Mouse (Mus musculus): Measurements from ENCODE around the gene Fam107a. TPM values are rescaled to one million over a fixed set of nuclear protein-coding genes. Genes with fewer than 3 reads are reported as not detected.
A peak's percentile ranks its signal among the peaks of the same experiment; 100 is the strongest.

Fam107a gene
- polyA plus RNA-seq, 1 experiment, result 2.1 TPM

GRCm38 (mm10) chr14:8346255-8346997 lies 28.6 kb upstream of the Fam107a start:
- TF ChIP-seq CTCF (IDR thresholded peaks at IDR 0.05; ENCODE audit: borderline replicate concordance, control insufficient read depth, extremely low read depth, insufficient read depth, low read length, poor library complexity), result peak; percentile 38; the same call in 1 of the 2 replicates
- TF ChIP-seq POLR2A (IDR thresholded peaks at IDR 0.05; ENCODE audit: control insufficient read depth, extremely low read depth, insufficient read depth, low read length, poor library complexity), result no peak
- DNase-seq, result peak; percentile 80
- Histone ChIP-seq H3K4me3 (ENCODE audit: control insufficient read depth, insufficient read depth, low read length) (no peak overlapping the region), H3K27me3 (ENCODE audit: control insufficient read depth, insufficient read depth, low read length) (no peaks in the 10 kb centered on the region), H3K36me3 (ENCODE audit: control insufficient read depth, insufficient read depth, low read length) (no peaks in the 10 kb centered on the region), H3K4me1 (replicated peaks; ENCODE audit: control insufficient read depth, insufficient read depth, low read length) (no peaks in the 10 kb centered on the region), H3K27ac (ENCODE audit: control insufficient read depth, insufficient read depth, low read length) (no peak overlapping the region)
- 35% methylated on average over 7 of the region's 7 CpGs for WGBS

- H3K4me1 ChIP-seq (replicated peaks; ENCODE audit: control insufficient read depth, insufficient read depth, low read length), result no peaks in the 10 kb centered on the region
- TF ChIP-seq POLR2A (IDR thresholded peaks at IDR 0.05; ENCODE audit: control insufficient read depth, extremely low read depth, insufficient read depth, low read length, poor library complexity) (no peak), CTCF (IDR thresholded peaks at IDR 0.05; ENCODE audit: borderline replicate concordance, control insufficient read depth, extremely low read depth, insufficient read depth, low read length, poor library complexity) (no peak)
- no peaks in the 10 kb centered on the region for H3K27me3 ChIP-seq (ENCODE audit: control insufficient read depth, insufficient read depth, low read length)
- H3K27ac ChIP-seq (ENCODE audit: control insufficient read depth, insufficient read depth, low read length), result no peak overlapping the region
- H3K36me3 ChIP-seq (ENCODE audit: control insufficient read depth, insufficient read depth, low read length), result no peaks in the 10 kb centered on the region
- 89% methylated on average over 4 of the region's 4 CpGs for WGBS
- H3K4me3 ChIP-seq (ENCODE audit: control insufficient read depth, insufficient read depth, low read length), result no peak overlapping the region
- DNase-seq, result no peak
These were observed 27.7 kb upstream of the Fam107a start for GRCm38 (mm10) chr14:8345566-8345965.

- no peaks in the 10 kb centered on the region for H3K4me1 ChIP-seq (replicated peaks; ENCODE audit: control insufficient read depth, insufficient read depth, low read length)
- 86% methylated on average over 5 of the region's 5 CpGs for WGBS
- no peak for TF ChIP-seq CTCF (IDR thresholded peaks at IDR 0.05; ENCODE audit: borderline replicate concordance, control insufficient read depth, extremely low read depth, insufficient read depth, low read length, poor library complexity)
- no peak for TF ChIP-seq POLR2A (IDR thresholded peaks at IDR 0.05; ENCODE audit: control insufficient read depth, extremely low read depth, insufficient read depth, low read length, poor library complexity)
- no peak for DNase-seq
- H3K27ac ChIP-seq (ENCODE audit: control insufficient read depth, insufficient read depth, low read length), result no peak overlapping the region
- no peak overlapping the region for H3K4me3 ChIP-seq (ENCODE audit: control insufficient read depth, insufficient read depth, low read length)
- H3K36me3 ChIP-seq (ENCODE audit: control insufficient read depth, insufficient read depth, low read length), result no peaks in the 10 kb centered on the region
- H3K27me3 ChIP-seq (ENCODE audit: control insufficient read depth, insufficient read depth, low read length), result no peaks in the 10 kb centered on the region
These were observed 24.8 kb upstream of the Fam107a start for GRCm38 (mm10) chr14:8342509-8343106.

GRCm38 (mm10) chr14:8340226-8340625 lies 22.4 kb upstream of the Fam107a start:
- Histone ChIP-seq H3K4me1 (replicated peaks; ENCODE audit: control insufficient read depth, insufficient read depth, low read length) (no peaks in the 10 kb centered on the region), H3K4me3 (ENCODE audit: control insufficient read depth, insufficient read depth, low read length) (no peak overlapping the region), H3K27ac (ENCODE audit: control insufficient read depth, insufficient read depth, low read length) (no peak overlapping the region), H3K36me3 (ENCODE audit: control insufficient read depth, insufficient read depth, low read length) (no peaks in the 10 kb centered on the region), H3K27me3 (ENCODE audit: control insufficient read depth, insufficient read depth, low read length) (no peaks in the 10 kb centered on the region)
- TF ChIP-seq POLR2A (IDR thresholded peaks at IDR 0.05; ENCODE audit: control insufficient read depth, extremely low read depth, insufficient read depth, low read length, poor library complexity) (no peak), CTCF (IDR thresholded peaks at IDR 0.05; ENCODE audit: borderline replicate concordance, control insufficient read depth, extremely low read depth, insufficient read depth, low read length, poor library complexity) (no peak)
- DNase-seq, result no peak
- WGBS, result 48% methylated on average over 4 of the region's 4 CpGs

- Histone ChIP-seq H3K27ac (ENCODE audit: control insufficient read depth, insufficient read depth, low read length) (no peak overlapping the region), H3K4me1 (replicated peaks; ENCODE audit: control insufficient read depth, insufficient read depth, low read length) (no peaks in the 10 kb centered on the region), H3K27me3 (ENCODE audit: control insufficient read depth, insufficient read depth, low read length) (no peaks in the 10 kb centered on the region), H3K4me3 (ENCODE audit: control insufficient read depth, insufficient read depth, low read length) (no peak overlapping the region), H3K36me3 (ENCODE audit: control insufficient read depth, insufficient read depth, low read length) (no peaks in the 10 kb centered on the region)
- WGBS, result 87% methylated on average over 10 of the region's 10 CpGs
- no peak for DNase-seq
- TF ChIP-seq POLR2A (IDR thresholded peaks at IDR 0.05; ENCODE audit: control insufficient read depth, extremely low read depth, insufficient read depth, low read length, poor library complexity) (no peak), CTCF (IDR thresholded peaks at IDR 0.05; ENCODE audit: borderline replicate concordance, control insufficient read depth, extremely low read depth, insufficient read depth, low read length, poor library complexity) (no peak)
These were observed 18.1 kb upstream of the Fam107a start for GRCm38 (mm10) chr14:8335947-8336346.

GRCm38 (mm10) chr14:8334511-8334910 lies 16.7 kb upstream of the Fam107a start:
- H3K4me1 ChIP-seq (replicated peaks; ENCODE audit: control insufficient read depth, insufficient read depth, low read length), result no peaks in the 10 kb centered on the region
- no peak overlapping the region for H3K4me3 ChIP-seq (ENCODE audit: control insufficient read depth, insufficient read depth, low read length)
- H3K27me3 ChIP-seq (ENCODE audit: control insufficient read depth, insufficient read depth, low read length), result no peaks in the 10 kb centered on the region
- no peaks in the 10 kb centered on the region for H3K36me3 ChIP-seq (ENCODE audit: control insufficient read depth, insufficient read depth, low read length)
- 85% methylated on average over 3 of the region's 3 CpGs for WGBS
- H3K27ac ChIP-seq (ENCODE audit: control insufficient read depth, insufficient read depth, low read length), result no peak overlapping the region
- TF ChIP-seq CTCF (IDR thresholded peaks at IDR 0.05; ENCODE audit: borderline replicate concordance, control insufficient read depth, extremely low read depth, insufficient read depth, low read length, poor library complexity) (no peak), POLR2A (IDR thresholded peaks at IDR 0.05; ENCODE audit: control insufficient read depth, extremely low read depth, insufficient read depth, low read length, poor library complexity) (no peak)
- no peak for DNase-seq
